In the genomic region with DNA sequence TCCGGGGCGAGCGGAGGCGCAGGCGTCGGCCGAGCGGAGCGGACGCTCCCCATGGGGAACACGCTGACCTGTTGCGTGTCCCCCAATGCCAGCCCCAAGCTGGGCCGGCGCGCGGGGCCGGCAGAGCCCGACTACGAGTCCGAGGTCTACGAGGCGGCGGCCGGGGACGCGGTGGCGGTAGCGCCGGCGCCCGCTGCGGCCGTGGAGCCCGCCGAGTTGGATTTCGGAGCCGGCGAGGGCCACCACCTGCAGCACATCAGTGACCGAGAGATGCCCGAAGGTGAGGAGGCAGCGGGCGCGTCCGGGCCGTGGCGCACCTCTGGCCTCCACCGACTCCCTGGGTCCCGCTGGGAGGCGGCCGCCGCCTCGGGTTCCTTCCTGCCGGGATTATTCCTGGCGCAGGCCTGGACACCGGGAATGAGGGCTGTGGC, we compare ENCODE assay signal across 8 mouse cellular contexts. TPM values are rescaled to one million over a fixed set of nuclear protein-coding genes. Genes with fewer than 3 reads are reported as not detected.
A peak's percentile ranks its signal among the peaks of the same experiment; 100 is the strongest.
DNase-seq lines count a peak whose midpoint lies in the region; ATAC-seq and TF ChIP-seq lines count a peak whose summit lies in the region.

No protein-coding gene starts in this region.

- peak; percentile 24 to 62 for DNase-seq in urinary bladder, adult 18-20 months (ENCODE audit: low spot score in 2 of 2)
- DNase-seq in urinary bladder, adult 2 months (ENCODE audit: low spot score), result no peak
- DNase-seq in embryonic facial prominence, embryonic 14.5 days (ENCODE audit: low spot score), result no peak
- no peak for DNase-seq in lung, adult 2 months
- DNase-seq in retina, postnatal 7 days (ENCODE audit: low read depth, low spot score), result peak; percentile 11

- H3K4me3 ChIP-seq in embryonic facial prominence, embryonic 14.5 days (ENCODE audit: low read depth, low read length), result peak overlapping the region; percentile 85
- peak overlapping the region; percentile 90 for H3K4me3 ChIP-seq in heart, embryonic 11.5 days (ENCODE audit: low read depth, low read length)
- peak overlapping the region; percentile 91 for H3K4me3 ChIP-seq in kidney, embryonic 14.5 days (ENCODE audit: low read length)
- peak overlapping the region; percentile 62 for H3K4me3 ChIP-seq in lung, adult 2 months (replicated peaks; ENCODE audit: extremely low read depth, low read depth, low read length)

- WGBS in embryonic facial prominence, embryonic 14.5 days, result 0% methylated on average over 6 of the region's 55 CpGs
- WGBS in heart, embryonic 11.5 days (ENCODE audit: insufficient replicate concordance), result 1% methylated on average over 51 of the region's 55 CpGs
- WGBS in kidney, embryonic 14.5 days, result 0% methylated on average over 26 of the region's 55 CpGs
- under 1% methylated on average over 55 of the region's 55 CpGs for WGBS in lung, adult 2 months

- H3K9ac ChIP-seq in embryonic facial prominence, embryonic 14.5 days (ENCODE audit: low read depth, low read length), result peak overlapping the region; percentile 83
- H3K9ac ChIP-seq in heart, embryonic 11.5 days (ENCODE audit: low read depth, low read length), result peak overlapping the region; percentile 89
- H3K9ac ChIP-seq in kidney, embryonic 14.5 days (ENCODE audit: low read depth, low read length), result peak overlapping the region; percentile 85

- no peak for TF ChIP-seq POLR2A in lung, adult 2 months (IDR thresholded peaks at IDR 0.05; ENCODE audit: borderline replicate concordance, extremely low read depth, low read depth, low read length)

- H3K4me2 ChIP-seq in embryonic facial prominence, embryonic 14.5 days (ENCODE audit: low read depth, low read length), result peak overlapping the region; percentile 87
- H3K4me2 ChIP-seq in heart, embryonic 11.5 days, result peak overlapping the region; percentile 87
- H3K4me2 ChIP-seq in kidney, embryonic 14.5 days (replicated peaks; ENCODE audit: low read depth, low read length), result peak overlapping the region; percentile 87

- no peaks in the 10 kb centered on the region for H3K27me3 ChIP-seq in embryonic facial prominence, embryonic 14.5 days (replicated peaks; ENCODE audit: control insufficient read depth, insufficient read depth, low read length)
- no peaks in the 10 kb centered on the region for H3K27me3 ChIP-seq in heart, embryonic 11.5 days (ENCODE audit: control insufficient read depth, insufficient read depth, low read length)
- H3K27me3 ChIP-seq in kidney, embryonic 14.5 days (ENCODE audit: control insufficient read depth, insufficient read depth, low read length), result no peaks in the 10 kb centered on the region

- H3K27ac ChIP-seq in embryonic facial prominence, embryonic 14.5 days (replicated peaks; ENCODE audit: low read depth, low read length), result peak overlapping the region; percentile 68; the same call in 1 of the 2 replicates
- peak overlapping the region; percentile 71 for H3K27ac ChIP-seq in heart, embryonic 11.5 days (ENCODE audit: low read depth, low read length)
- H3K27ac ChIP-seq in kidney, embryonic 14.5 days (ENCODE audit: low read depth, low read length), result peak overlapping the region; percentile 73; the same call in 1 of the 2 replicates

- H3K36me3 ChIP-seq in embryonic facial prominence, embryonic 14.5 days (ENCODE audit: control insufficient read depth, insufficient read depth, low read length), result no peaks in the 10 kb centered on the region
- no peaks in the 10 kb centered on the region for H3K36me3 ChIP-seq in heart, embryonic 11.5 days (ENCODE audit: control insufficient read depth, insufficient read depth, low read length)
- H3K36me3 ChIP-seq in kidney, embryonic 14.5 days (ENCODE audit: control insufficient read depth, insufficient read depth, low read length), result no peaks in the 10 kb centered on the region

- H3K9me3 ChIP-seq in embryonic facial prominence, embryonic 14.5 days (ENCODE audit: control insufficient read depth, low read length), result no peaks in the 10 kb centered on the region
- H3K9me3 ChIP-seq in heart, embryonic 11.5 days (replicated peaks; ENCODE audit: control insufficient read depth, low read length), result no peaks in the 10 kb centered on the region
- H3K9me3 ChIP-seq in kidney, embryonic 14.5 days (ENCODE audit: control insufficient read depth, low read length), result no peaks in the 10 kb centered on the region

- TF ChIP-seq CTCF in lung, adult 2 months (IDR thresholded peaks at IDR 0.05; ENCODE audit: insufficient read depth, low read length), result no peak

- peaks cover 15% of the 10 kb centered on the region for H3K4me1 ChIP-seq in embryonic facial prominence, embryonic 14.5 days (ENCODE audit: control insufficient read depth, insufficient read depth, low read length)
- H3K4me1 ChIP-seq in heart, embryonic 11.5 days (ENCODE audit: control insufficient read depth, insufficient read depth, low read length), result peaks cover 11% of the 10 kb centered on the region; the same call in 1 of the 2 replicates
- H3K4me1 ChIP-seq in kidney, embryonic 14.5 days (ENCODE audit: control insufficient read depth, insufficient read depth, low read length), result peaks cover 6% of the 10 kb centered on the region
- H3K4me1 ChIP-seq in lung, adult 2 months (ENCODE audit: control insufficient read depth, insufficient read depth, low read length), result peaks cover 3% of the 10 kb centered on the region

- ATAC-seq in embryonic facial prominence, embryonic 14.5 days (ENCODE audit: low read depth), result 0 out of 2 replicates have a peak, but pooled peaks have one; percentile 1
- no peak for ATAC-seq in heart, embryonic 11.5 days (replicated peaks; ENCODE audit: insufficient number of reproducible peaks, low FRiP score, low TSS enrichment)
- no peak; the same call in 1 of the 2 replicates for ATAC-seq in kidney, embryonic 14.5 days (ENCODE audit: low FRiP score, low TSS enrichment)
- ATAC-seq in megakaryocyte progenitor cell, adult 5-6 weeks (replicated peaks; ENCODE audit: poor library complexity), result no peak

RNA-seq across cellular contexts. Expression of gene Ccnyl1, which starts 0.9 kb away (rescaled TPM):
- polyA plus RNA-seq in urinary bladder, adult 2 months (2012; rRNA removed), result 21.2 and 25.8 TPM in 2 replicates
- polyA plus RNA-seq in embryonic facial prominence, embryonic 14.5 days (2014; fragmentation: Nextera tagmentation; extraction: Ambion mirVana), result 8.3 and 8.4 TPM in 2 replicates
- 6.1 and 6.8 TPM in 2 replicates for polyA plus RNA-seq in heart, embryonic 11.5 days (2014; fragmentation: Nextera tagmentation; extraction: Ambion mirVana)
- polyA plus RNA-seq in kidney, embryonic 14.5 days (2014; fragmentation: Nextera tagmentation; extraction: Ambion mirVana), result 9.0 and 11.3 TPM in 2 replicates
- polyA plus RNA-seq in lung, adult 2 months (2012; rRNA removed), result 26.8 and 31.6 TPM in 2 replicates
- total RNA-seq in megakaryocyte progenitor cell, adult 5-6 weeks (2015), result 8.4 and 9.8 TPM in 2 replicates
- total RNA-seq in megakaryocyte progenitor cell, adult 5-6 weeks (2017), result 4.7 and 7.8 TPM in 2 replicates

RNA-seq across cellular contexts. Expression of gene Fzd5, which starts 46.4 kb away (rescaled TPM):
- 5.3 and 6.2 TPM in 2 replicates for polyA plus RNA-seq in urinary bladder, adult 2 months (2012; rRNA removed)
- polyA plus RNA-seq in embryonic facial prominence, embryonic 14.5 days (2014; fragmentation: Nextera tagmentation; extraction: Ambion mirVana), result 2.6 and 2.8 TPM in 2 replicates
- polyA plus RNA-seq in heart, embryonic 11.5 days (2014; fragmentation: Nextera tagmentation; extraction: Ambion mirVana), result 1.4 and 2.2 TPM in 2 replicates
- 1.8 and 2.3 TPM in 2 replicates for polyA plus RNA-seq in kidney, embryonic 14.5 days (2014; fragmentation: Nextera tagmentation; extraction: Ambion mirVana)
- polyA plus RNA-seq in lung, adult 2 months (2012; rRNA removed), result 28.2 and 30.9 TPM in 2 replicates
- total RNA-seq in megakaryocyte progenitor cell, adult 5-6 weeks (2015), result 0.89 and 1.6 TPM in 2 replicates
- 1.0 and 1.7 TPM in 2 replicates for total RNA-seq in megakaryocyte progenitor cell, adult 5-6 weeks (2017)

Comparison
In these comparisons a context has a peak if more than half of its experiments do, and no peak if none do; other contexts are left out.
1. DNase-seq: peak in urinary bladder, adult 18-20 months (2 of 2) and retina, postnatal 7 days (single experiment); none in urinary bladder, adult 2 months (single experiment), embryonic facial prominence, embryonic 14.5 days (single experiment) and lung, adult 2 months (single experiment).
2. Peak in every context shown above with its lines, with median percentiles within 50 percentile points of each other: H3K27ac ChIP-seq, H3K4me2 ChIP-seq, H3K4me3 ChIP-seq and H3K9ac ChIP-seq.